Mouse (Mus musculus): ENCODE data around the gene Prg3. TPM values are rescaled to one million over a fixed set of nuclear protein-coding genes. Genes with fewer than 3 reads are reported as not detected.

Gene Prg3
- total RNA-seq, 2 experiments from 2014 or later: not detected

GRCm38 (mm10) chr2:84967318-84967991, 20.6 kb upstream of the Prg3 start:
- DNase-seq (ENCODE audit: low spot score in 2 of 2): no peak
- intact Hi-C loops (cut with DNase I): no loop called here

GRCm38 (mm10) chr2:84975580-84975979, 12.4 kb upstream of the Prg3 start:
- DNase-seq (ENCODE audit: low spot score in 2 of 2): no peak
- intact Hi-C loops (cut with DNase I): no loop called here

GRCm38 (mm10) chr2:84980188-84980587, 7.8 kb upstream of the Prg3 start, which contains the start of gene Prg2:
Prg2 (plus strand) TSS chr2:84980461.
- intact Hi-C loops (cut with DNase I): no loop called here
- no peak for DNase-seq (ENCODE audit: low spot score in 2 of 2)

GRCm38 (mm10) chr2:84996376-84996775, 8.4 kb downstream of the Prg3 start:
- no peak for DNase-seq (ENCODE audit: low spot score in 2 of 2)
- intact Hi-C loops (cut with DNase I): no loop called here

- DNase-seq (ENCODE audit: low spot score in 2 of 2): no peak
- intact Hi-C loops (cut with DNase I): no loop called here
Measured at GRCm38 (mm10) chr2:84999486-85000181, 11.6 kb downstream of the Prg3 start.

- intact Hi-C loops (cut with DNase I): no loop called here
- no peak for DNase-seq (ENCODE audit: low spot score in 2 of 2)
Measured at GRCm38 (mm10) chr2:85001497-85001896, 13.5 kb downstream of the Prg3 start.

- no peak for DNase-seq (ENCODE audit: low spot score in 2 of 2)
- intact Hi-C loops (cut with DNase I): no loop called here
Measured at GRCm38 (mm10) chr2:85002575-85002974, 14.6 kb downstream of the Prg3 start.

- peak; percentile 56 to 78 for DNase-seq (ENCODE audit: low spot score in 2 of 2)
- intact Hi-C loops (cut with DNase I): no loop called here
Measured at GRCm38 (mm10) chr2:85004341-85004740, 16.3 kb downstream of the Prg3 start.

- intact Hi-C loops (cut with DNase I): loop anchor here (5.0 kb wide), 2 partner anchors 49 to 119 kb away; partner anchors contain the start of gene Rtn4rl2
- no peak for DNase-seq (ENCODE audit: low spot score in 2 of 2)
Measured at GRCm38 (mm10) chr2:85006600-85006999, 18.6 kb downstream of the Prg3 start.

GRCm38 (mm10) chr2:85007729-85008128, 19.7 kb downstream of the Prg3 start:
- peak in 1 of 2 experiments; percentile 22 for DNase-seq (ENCODE audit: low spot score in 2 of 2)
- intact Hi-C loops (cut with DNase I): loop anchor here (5.0 kb wide), 2 partner anchors 50 to 120 kb away; partner anchors contain the start of gene Rtn4rl2

GRCm38 (mm10) chr2:85009212-85009611, 21.2 kb downstream of the Prg3 start:
- intact Hi-C loops (cut with DNase I): loop anchor here (5.0 kb wide), 2 partner anchors 52 to 122 kb away; partner anchors contain the start of gene Rtn4rl2
- DNase-seq (ENCODE audit: low spot score in 2 of 2): no peak

- intact Hi-C loops (cut with DNase I): no loop called here
- DNase-seq (ENCODE audit: low spot score in 2 of 2): no peak
Measured at GRCm38 (mm10) chr2:85011906-85012604, 24.0 kb downstream of the Prg3 start.

GRCm38 (mm10) chr2:85012679-85013078, 24.7 kb downstream of the Prg3 start:
- intact Hi-C loops (cut with DNase I): no loop called here
- peak; percentile 18 to 49 for DNase-seq (ENCODE audit: low spot score in 2 of 2)

GRCm38 (mm10) chr2:85013826-85014587, 26.0 kb downstream of the Prg3 start:
- no peak for DNase-seq (ENCODE audit: low spot score in 2 of 2)
- intact Hi-C loops (cut with DNase I): no loop called here

- intact Hi-C loops (cut with DNase I): no loop called here
- no peak for DNase-seq (ENCODE audit: low spot score in 2 of 2)
Measured at GRCm38 (mm10) chr2:85014588-85014982, 26.6 kb downstream of the Prg3 start.

- DNase-seq (ENCODE audit: low spot score in 2 of 2): peak in 1 of 2 experiments; percentile 20
- intact Hi-C loops (cut with DNase I): no loop called here
Measured at GRCm38 (mm10) chr2:85022043-85022442, 34.0 kb downstream of the Prg3 start.

GRCm38 (mm10) chr2:85026178-85026577, 38.2 kb downstream of the Prg3 start:
- intact Hi-C loops (cut with DNase I): no loop called here
- no peak for DNase-seq (ENCODE audit: low spot score in 2 of 2)

- intact Hi-C loops (cut with DNase I): no loop called here
- no peak for DNase-seq (ENCODE audit: low spot score in 2 of 2)
Measured at GRCm38 (mm10) chr2:85027281-85027680, 39.3 kb downstream of the Prg3 start.

GRCm38 (mm10) chr2:85029897-85030296, 41.9 kb downstream of the Prg3 start:
- intact Hi-C loops (cut with DNase I): no loop called here
- no peak for DNase-seq (ENCODE audit: low spot score in 2 of 2)
